Mouse (Mus musculus) cerebellum, adult 9-10 months (tissue): ENCODE data around the gene Ddx59.
A peak's percentile ranks its signal among the peaks of the same experiment; 100 is the strongest.

Experiments used
- DNase-seq: peaks from one replicate; pipeline ENCODE4 v3.0.0; 2022

The Ddx59 gene

GRCm38 (mm10) chr1:136450206-136450605, 35.1 kb downstream of the Ddx59 start:
- no peak for DNase-seq

DNA sequence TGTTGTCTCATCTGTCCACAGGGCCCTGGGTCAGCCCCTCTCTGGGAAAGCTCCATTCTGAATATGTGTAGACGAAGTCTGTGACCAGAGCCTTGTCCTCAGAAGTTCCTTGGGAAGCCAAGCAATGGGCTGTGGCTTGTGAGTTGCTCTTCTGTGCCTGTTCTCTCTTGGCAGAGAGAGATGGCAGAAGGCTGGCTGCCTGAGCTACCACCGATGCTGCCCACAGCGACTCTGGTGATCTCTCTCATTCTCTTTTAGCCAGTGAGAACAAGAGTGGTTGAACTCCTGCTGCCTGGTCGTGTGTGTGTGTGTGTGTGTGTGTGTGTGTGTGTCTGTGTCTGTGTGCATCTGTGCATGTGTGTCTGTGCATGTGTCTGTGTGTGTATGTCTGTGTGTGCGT, 37.4 kb downstream of the Ddx59 start:
- no peak for DNase-seq

GRCm38 (mm10) chr1:136455756-136456585, 40.9 kb downstream of the Ddx59 start:
- peak; percentile 36 for DNase-seq

DNA sequence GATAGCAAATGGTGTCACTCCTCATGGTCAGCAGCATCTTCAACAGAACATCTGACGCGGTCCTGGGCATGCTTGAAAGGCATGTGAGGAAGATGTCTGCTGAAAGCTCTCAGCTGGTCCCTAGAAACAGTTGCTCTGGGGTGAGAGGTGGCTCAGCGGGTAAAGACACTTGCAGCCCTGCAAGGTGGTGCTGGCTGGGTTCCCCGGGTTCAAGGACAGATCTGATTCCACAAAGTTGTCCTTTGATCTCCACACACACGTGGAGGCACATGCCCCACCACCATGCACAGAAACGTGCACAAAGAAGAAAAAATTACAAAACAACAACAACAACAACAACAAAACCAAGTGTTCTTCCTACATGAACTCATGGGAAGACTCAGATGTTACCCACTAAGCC, 41.7 kb downstream of the Ddx59 start:
- no peak for DNase-seq

DNA sequence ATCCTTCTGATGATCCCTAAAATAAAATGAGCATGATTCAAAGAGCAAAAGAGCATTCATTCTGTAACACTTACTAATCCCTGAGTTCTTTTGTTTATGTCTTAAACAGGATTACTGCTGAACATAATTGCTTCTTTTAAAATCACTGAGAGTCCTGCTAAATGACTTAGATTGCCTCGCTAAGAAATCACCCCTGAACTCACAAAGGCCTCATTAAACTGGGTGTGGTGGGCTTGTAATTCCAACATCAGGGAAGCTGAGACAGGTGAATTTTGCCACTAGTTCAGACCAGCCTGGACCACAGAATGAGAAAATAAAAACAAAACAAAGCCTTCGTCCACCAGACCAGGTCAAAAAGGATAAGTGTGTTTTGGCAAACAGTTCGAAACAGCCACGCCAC, 42.3 kb downstream of the Ddx59 start:
- no peak for DNase-seq

- peak; percentile 48 for DNase-seq
Measured at GRCm38 (mm10) chr1:136458691-136459245, 43.7 kb downstream of the Ddx59 start.

GRCm38 (mm10) chr1:136462443-136462842, 47.4 kb downstream of the Ddx59 start:
- DNase-seq: no peak

GRCm38 (mm10) chr1:136465168-136465567, 50.1 kb downstream of the Ddx59 start:
- no peak for DNase-seq

DNA sequence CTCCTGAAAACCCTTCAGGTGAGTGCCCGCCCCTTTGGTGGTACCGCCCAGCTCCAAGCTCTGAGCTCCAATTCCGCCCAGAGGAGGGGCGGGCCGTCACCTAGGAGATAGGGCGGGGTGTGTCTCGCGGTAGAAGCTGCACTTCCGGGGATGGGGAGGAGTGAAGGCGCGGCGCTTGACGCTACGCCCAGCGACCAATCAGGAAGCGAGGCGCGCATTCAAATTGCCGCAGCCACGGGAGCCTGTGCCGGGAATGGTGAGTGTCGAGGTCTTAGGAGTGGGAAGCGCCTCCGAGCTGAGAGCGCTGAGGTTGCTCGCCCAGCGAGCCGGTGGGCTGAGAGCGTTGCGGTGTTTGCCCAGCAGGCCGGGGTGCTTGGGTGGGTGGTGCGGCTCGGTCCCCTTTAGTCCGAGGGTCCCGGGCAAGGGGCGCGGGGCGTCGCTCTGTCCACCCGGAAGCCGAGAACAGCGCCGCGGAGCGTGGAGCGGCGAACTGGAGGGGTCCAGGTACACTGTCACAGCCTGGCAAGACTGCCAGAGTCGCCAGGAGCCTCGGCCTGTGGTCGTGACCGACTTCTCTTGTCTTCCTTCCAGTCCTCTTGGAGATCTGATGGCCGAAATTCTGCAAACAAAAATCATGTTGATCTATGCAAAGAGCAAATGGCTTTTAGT, 51.2 kb downstream of the Ddx59 start, which contains the start of gene Kif14:
Gene Kif14, plus strand, starts transcription at position 201 of the 669 bp plus-strand sequence.
- DNase-seq: peak; percentile 81

DNA sequence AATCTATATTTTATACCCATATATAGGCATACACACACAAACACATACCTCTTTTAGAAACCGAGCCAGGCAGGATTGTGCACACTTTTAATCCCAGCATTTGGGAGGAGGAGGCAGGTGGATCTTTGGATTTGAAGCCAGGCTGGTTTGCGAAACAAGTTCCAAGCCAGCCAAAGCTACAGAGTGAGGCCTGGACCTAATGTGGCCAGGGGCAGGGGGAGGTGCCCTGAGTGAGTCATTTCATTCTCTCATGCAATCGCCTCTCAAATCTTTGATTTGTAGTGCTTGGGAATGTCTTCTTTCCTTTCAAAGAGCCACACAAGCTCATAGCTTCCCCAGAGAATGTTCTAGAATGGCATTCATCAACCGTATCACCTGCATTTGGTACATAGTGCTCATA, 54.3 kb downstream of the Ddx59 start:
- no peak for DNase-seq

GRCm38 (mm10) chr1:136470471-136470870, 55.4 kb downstream of the Ddx59 start:
- no peak for DNase-seq
